Mouse (Mus musculus): Measurements from ENCODE around the gene Fbxo2.

DNA sequence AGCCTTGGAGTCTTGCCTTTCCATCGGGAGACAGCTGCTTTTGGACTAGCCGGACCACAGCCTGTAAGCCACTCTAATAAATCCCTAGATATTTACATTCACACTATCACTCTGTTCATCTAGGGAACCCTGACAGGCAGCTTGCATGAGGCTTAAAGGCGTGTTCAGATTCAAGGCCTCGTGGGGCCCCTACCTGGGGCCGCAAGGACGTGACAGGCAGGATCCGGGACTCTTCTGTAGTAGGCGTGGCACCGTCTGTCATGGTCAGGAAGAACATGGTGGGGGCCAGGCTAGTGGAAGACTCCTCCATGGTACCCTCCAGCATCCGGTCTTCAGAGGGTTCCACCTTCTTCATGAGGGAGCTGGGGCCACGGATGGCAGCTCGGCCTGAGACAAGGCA, 47.9 kb upstream of the Fbxo2 start:
- TF ChIP-seq CTCF (IDR thresholded peaks at IDR 0.05; ENCODE audit: extremely low read depth, insufficient read length, insufficient replicate concordance, low read depth, low read length) (no peak), POLR2A (IDR thresholded peaks at IDR 0.05; ENCODE audit: low read depth, low read length) (no peak)

All from small intestine, adult 2 months (tissue).